Mouse (Mus musculus) A20 (cell line): ENCODE results near the gene Myo1g.
A peak's percentile ranks its signal among the peaks of the same experiment; 100 is the strongest.

Source experiments
- DNase-seq: peaks from one replicate; pipeline ENCODE4 v3.0.0-alpha.2; 2011; ENCODE audit warnings: low read depth, low spot score

The Myo1g gene

GRCm38 (mm10) chr11:6488041-6488684, 32.6 kb downstream of the Myo1g start:
- DNase-seq, result no peak

- no peak for DNase-seq
Measured at GRCm38 (mm10) chr11:6487496-6487895, 33.3 kb downstream of the Myo1g start.

GRCm38 (mm10) chr11:6486916-6487315, 33.8 kb downstream of the Myo1g start:
- DNase-seq, result no peak

- no peak for DNase-seq
Measured at GRCm38 (mm10) chr11:6484244-6484959, 36.4 kb downstream of the Myo1g start.

GRCm38 (mm10) chr11:6483103-6483502, 37.7 kb downstream of the Myo1g start:
- no peak for DNase-seq

GRCm38 (mm10) chr11:6481669-6482185, 39.0 kb downstream of the Myo1g start:
- DNase-seq, result no peak

- no peak for DNase-seq
Measured at GRCm38 (mm10) chr11:6480681-6481405, 39.9 kb downstream of the Myo1g start.

- no peak for DNase-seq
Measured at GRCm38 (mm10) chr11:6480191-6480590, 40.6 kb downstream of the Myo1g start.

- no peak for DNase-seq
Measured at GRCm38 (mm10) chr11:6479231-6479630, 41.5 kb downstream of the Myo1g start.

- DNase-seq, result no peak
Measured at GRCm38 (mm10) chr11:6477350-6477749, 43.4 kb downstream of the Myo1g start.

- DNase-seq, result no peak
Measured at GRCm38 (mm10) chr11:6476876-6477275, 43.9 kb downstream of the Myo1g start.

- DNase-seq, result peak; percentile 90
Measured at GRCm38 (mm10) chr11:6475867-6476484, 44.8 kb downstream of the Myo1g start, which contains the start of gene Purb. Gene Purb (minus strand): TSS chr11:6475917.

- peak; percentile 77 for DNase-seq
Measured at GRCm38 (mm10) chr11:6474874-6475731, 45.7 kb downstream of the Myo1g start.

- DNase-seq, result peak; percentile 37
Measured at GRCm38 (mm10) chr11:6474381-6474780, 46.4 kb downstream of the Myo1g start.

- DNase-seq, result peak; percentile 76
Measured at GRCm38 (mm10) chr11:6472076-6472475, 48.7 kb downstream of the Myo1g start.

- no peak for DNase-seq
Measured at GRCm38 (mm10) chr11:6471493-6471892, 49.3 kb downstream of the Myo1g start.

GRCm38 (mm10) chr11:6471054-6471453, 49.7 kb downstream of the Myo1g start:
- DNase-seq, result no peak

GRCm38 (mm10) chr11:6468541-6468940, 52.2 kb downstream of the Myo1g start:
- DNase-seq, result no peak

- DNase-seq, result peak; percentile 71
Measured at GRCm38 (mm10) chr11:6465122-6465521, 55.6 kb downstream of the Myo1g start.

- peak; percentile 58 for DNase-seq
Measured at GRCm38 (mm10) chr11:6463159-6463837, 57.5 kb downstream of the Myo1g start.
